Mouse (Mus musculus): ENCODE results near the gene Adck1. TPM values are rescaled to one million over a fixed set of nuclear protein-coding genes. Genes with fewer than 3 reads are reported as not detected.

Gene Adck1
- polyA plus RNA-seq, 1 experiment from 2014 or later: 12.7 TPM

DNA sequence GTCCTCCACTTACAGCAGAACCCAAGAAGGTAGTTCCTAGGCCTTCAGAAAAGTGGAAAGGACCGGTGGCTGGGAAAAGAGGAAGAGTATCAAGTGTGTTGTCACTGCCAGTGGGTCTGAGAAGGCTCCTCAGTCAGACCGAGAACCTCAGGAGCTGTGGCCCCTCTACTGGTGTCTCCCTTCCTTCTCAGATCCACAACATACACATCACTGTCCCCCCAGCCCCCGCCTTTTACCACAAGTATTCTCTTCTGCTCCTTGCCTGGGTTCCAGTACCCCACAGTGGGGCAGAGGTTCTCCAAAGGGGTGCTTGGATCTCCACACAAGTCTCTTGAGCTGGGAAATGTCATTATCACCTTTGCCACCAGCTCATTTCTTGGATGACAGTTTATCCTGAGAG, 115.5 kb downstream of the Adck1 start:
- H3K36me3 ChIP-seq (ENCODE audit: control insufficient read depth, insufficient read depth, low read length): no peaks in the 10 kb centered on the region
- no peaks in the 10 kb centered on the region for H3K27me3 ChIP-seq (ENCODE audit: control insufficient read depth, insufficient read depth, low read length)
- no peak overlapping the region for H3K4me2 ChIP-seq
- ATAC-seq (ENCODE audit: low FRiP score) (no peak), DNase-seq (ENCODE audit: low spot score, missing footprints) (no peak)
- no peak overlapping the region for H3K27ac ChIP-seq (ENCODE audit: low read depth, low read length)
- no peak overlapping the region for H3K9ac ChIP-seq (ENCODE audit: low read length)
- H3K4me1 ChIP-seq (ENCODE audit: control insufficient read depth, insufficient read depth, low read length): no peaks in the 10 kb centered on the region
- no peaks in the 10 kb centered on the region for H3K9me3 ChIP-seq (ENCODE audit: control insufficient read depth, low read length)
- H3K4me3 ChIP-seq (ENCODE audit: low read depth, low read length): no peak overlapping the region
- WGBS: 78% methylated on average over 3 of the region's 3 CpGs

DNA sequence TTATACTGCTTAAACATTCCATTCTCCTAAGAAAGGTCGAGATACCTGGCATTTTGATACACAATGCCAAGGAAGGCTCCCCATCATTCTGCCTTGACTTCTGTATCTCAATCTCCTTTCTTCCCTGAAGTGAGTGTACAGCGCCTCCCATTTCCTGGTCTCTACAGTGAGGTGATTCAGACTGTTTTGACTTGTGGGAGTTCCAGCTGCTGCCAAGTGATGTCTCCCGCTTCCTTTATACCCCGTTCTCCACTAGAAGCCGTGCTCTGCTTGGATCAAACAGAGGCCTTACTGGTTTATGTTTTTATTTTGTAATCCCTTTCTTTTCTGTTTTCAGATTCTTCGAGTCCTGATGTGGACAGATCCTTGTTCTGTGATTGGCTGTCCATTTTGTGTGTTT, 116.3 kb downstream of the Adck1 start:
- Histone ChIP-seq H3K27ac (ENCODE audit: low read depth, low read length) (no peak overlapping the region), H3K9ac (ENCODE audit: low read length) (no peak overlapping the region), H3K4me2 (no peak overlapping the region), H3K27me3 (ENCODE audit: control insufficient read depth, insufficient read depth, low read length) (no peaks in the 10 kb centered on the region), H3K36me3 (ENCODE audit: control insufficient read depth, insufficient read depth, low read length) (no peaks in the 10 kb centered on the region), H3K4me3 (ENCODE audit: low read depth, low read length) (no peak overlapping the region), H3K4me1 (ENCODE audit: control insufficient read depth, insufficient read depth, low read length) (no peaks in the 10 kb centered on the region), H3K9me3 (ENCODE audit: control insufficient read depth, low read length) (no peaks in the 10 kb centered on the region)
- DNase-seq (ENCODE audit: low spot score, missing footprints): no peak
- 84% methylated on average over 6 of the region's 6 CpGs for WGBS
- ATAC-seq (ENCODE audit: low FRiP score): no peak

DNA sequence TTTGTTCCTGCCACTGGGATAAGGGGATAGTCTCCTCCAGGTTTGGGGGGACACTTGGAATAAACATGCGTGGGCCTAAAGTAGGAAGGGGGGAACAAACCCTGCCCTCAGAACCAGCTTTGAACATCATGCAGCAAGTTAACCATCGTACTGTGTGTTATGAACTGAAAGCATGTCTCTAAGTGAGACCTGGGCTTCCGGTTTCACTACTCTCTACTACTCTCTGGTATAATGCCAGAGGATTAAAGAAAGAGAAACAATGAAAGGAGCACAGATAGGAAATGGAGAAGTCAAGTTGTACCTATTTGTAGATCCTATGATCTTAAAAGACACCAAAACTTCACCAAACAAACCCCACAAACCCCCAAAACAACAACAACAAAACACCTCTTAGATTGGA, 121.3 kb downstream of the Adck1 start:
- Histone ChIP-seq H3K4me3 (ENCODE audit: low read depth, low read length) (no peak overlapping the region), H3K9ac (ENCODE audit: low read length) (no peak overlapping the region), H3K36me3 (ENCODE audit: control insufficient read depth, insufficient read depth, low read length) (no peaks in the 10 kb centered on the region), H3K27ac (ENCODE audit: low read depth, low read length) (no peak overlapping the region), H3K27me3 (ENCODE audit: control insufficient read depth, insufficient read depth, low read length) (no peaks in the 10 kb centered on the region), H3K4me1 (ENCODE audit: control insufficient read depth, insufficient read depth, low read length) (no peaks in the 10 kb centered on the region), H3K4me2 (no peak overlapping the region), H3K9me3 (ENCODE audit: control insufficient read depth, low read length) (no peaks in the 10 kb centered on the region)
- ATAC-seq (ENCODE audit: low FRiP score): no peak
- DNase-seq (ENCODE audit: low spot score, missing footprints): no peak
- 87% methylated on average over 3 of the region's 3 CpGs for WGBS

DNA sequence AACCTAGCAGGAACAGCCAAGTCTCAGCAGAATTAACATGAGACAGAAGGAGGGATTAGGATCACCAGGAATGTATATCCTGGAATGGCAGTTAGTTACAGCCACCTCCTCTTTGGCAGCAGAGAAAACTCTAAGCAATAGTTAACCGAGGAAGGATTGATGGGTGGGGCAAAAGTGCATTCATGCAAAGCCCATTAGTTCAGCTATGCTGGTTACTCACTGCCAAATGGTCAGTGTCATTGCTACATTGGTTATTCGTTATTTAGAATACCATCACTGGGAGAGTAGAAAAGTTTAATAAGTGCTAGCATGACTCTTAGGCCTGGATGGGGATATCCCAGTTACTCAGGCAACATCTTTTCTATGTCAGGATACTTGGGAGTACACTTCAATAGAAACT, 130.5 kb downstream of the Adck1 start:
- Histone ChIP-seq H3K27me3 (ENCODE audit: control insufficient read depth, insufficient read depth, low read length) (no peaks in the 10 kb centered on the region), H3K4me2 (no peak overlapping the region), H3K36me3 (ENCODE audit: control insufficient read depth, insufficient read depth, low read length) (no peaks in the 10 kb centered on the region), H3K9ac (ENCODE audit: low read length) (no peak overlapping the region), H3K27ac (ENCODE audit: low read depth, low read length) (no peak overlapping the region), H3K4me1 (ENCODE audit: control insufficient read depth, insufficient read depth, low read length) (no peaks in the 10 kb centered on the region), H3K4me3 (ENCODE audit: low read depth, low read length) (no peak overlapping the region), H3K9me3 (ENCODE audit: control insufficient read depth, low read length) (no peaks in the 10 kb centered on the region)
- no peak for DNase-seq (ENCODE audit: low spot score, missing footprints)
- WGBS: 85% methylated on average over 2 of the region's 2 CpGs
- ATAC-seq (ENCODE audit: low FRiP score): no peak

Other genes starting within 250 kb of the Adck1 start
- gene Gm10436, start 178.4 kb upstream of the Adck1 start, polyA plus RNA-seq (2014; fragmentation: Nextera tagmentation; extraction: Ambion mirVana): not detected in 2 replicates
- not detected in 2 replicates for gene Gm8332, start 110.5 kb upstream of the Adck1 start, polyA plus RNA-seq (2014; fragmentation: Nextera tagmentation; extraction: Ambion mirVana)
- gene Gm5662, start 86.1 kb upstream of the Adck1 start, polyA plus RNA-seq (2014; fragmentation: Nextera tagmentation; extraction: Ambion mirVana): not detected in 2 replicates
- not detected in 2 replicates for gene Gm5039, start 36.5 kb upstream of the Adck1 start, polyA plus RNA-seq (2014; fragmentation: Nextera tagmentation; extraction: Ambion mirVana)